In the genomic region with DNA sequence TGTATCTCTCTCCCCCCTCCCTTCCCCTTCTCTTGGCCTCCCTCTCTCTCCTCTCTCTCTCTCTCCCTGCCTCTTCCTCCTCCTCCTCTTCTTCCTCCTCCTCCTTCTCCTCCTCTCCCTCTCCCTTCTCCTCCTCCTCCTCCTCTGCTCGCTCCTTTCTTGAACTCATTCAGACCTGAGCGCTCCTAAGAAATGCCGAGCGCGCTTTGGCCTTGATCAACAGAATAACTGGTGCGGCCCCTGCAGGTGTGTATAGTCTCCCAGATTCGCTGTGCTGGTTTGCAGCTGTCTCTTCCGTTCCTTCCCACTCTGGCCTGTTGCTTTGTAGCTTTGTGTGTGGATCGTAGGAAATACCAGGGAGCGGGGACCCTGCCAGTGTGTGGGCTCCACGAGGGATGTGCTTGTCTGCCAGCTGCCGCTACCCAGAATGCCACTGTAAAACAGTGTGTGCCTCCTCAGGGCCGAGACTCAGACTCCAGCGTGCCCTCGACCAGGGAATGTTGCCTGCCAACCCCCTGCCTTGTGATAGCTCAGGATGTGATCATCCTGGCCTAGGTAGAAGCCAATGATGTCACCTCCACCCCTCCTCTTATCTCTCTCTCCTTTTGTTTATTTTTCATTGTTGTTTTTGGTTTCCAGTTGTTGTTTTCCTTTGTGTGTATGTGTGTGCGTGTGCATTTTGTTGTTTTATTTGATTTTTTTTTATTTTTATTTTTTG, we compare ENCODE assay signal across 13 mouse cellular contexts.
DNase-seq lines count a peak whose midpoint lies in the region; ATAC-seq and TF ChIP-seq lines count a peak whose summit lies in the region.
"Had no signal": no experiment of that assay in that cellular context is flagged by ENCODE, and none has a peak within 500 bp of the region (broad histone marks: within the 10 kb centered on the region; RNA-seq: fewer than 3 reads in every experiment).

No protein-coding gene starts in this region.

- 0 out of 6 replicates have a peak, but pooled peaks of 1 of the 3 experiments have one; percentile 18 for TF ChIP-seq CTCF in MEL (IDR thresholded peaks at IDR 0.05 in 2 of 3, conservative IDR thresholded peaks at IDR 0.05 in 1 of 3; ENCODE audit: control insufficient read depth in 1 of 3, insufficient read depth in 1 of 3, low read depth in 2 of 3, low read length in 3 of 3, poor library complexity in 1 of 3, severe bottlenecking in 1 of 3)

- H3K9ac ChIP-seq in hindbrain, embryonic 16.5 days (ENCODE audit: low read depth, low read length): no peak overlapping the region
- H3K9ac ChIP-seq in hindbrain, embryonic 14.5 days: no peak overlapping the region
- peak overlapping the region; percentile 80 for H3K9ac ChIP-seq in MEL (ENCODE audit: control insufficient read depth, low read depth, low read length, poor library complexity, severe bottlenecking)
- H3K9ac ChIP-seq in forebrain, embryonic 13.5 days: no peak overlapping the region
- H3K9ac ChIP-seq in midbrain, embryonic 14.5 days (replicated peaks; ENCODE audit: low read length): 0 out of 2 replicates have a peak overlapping the region, but pooled peaks have one; percentile 9
- H3K9ac ChIP-seq: heart, embryonic 15.5 days had no signal

- no peak overlapping the region for H3K4me3 ChIP-seq in hindbrain, embryonic 16.5 days (ENCODE audit: low read length)
- no peak overlapping the region for H3K4me3 ChIP-seq in hindbrain, embryonic 14.5 days (replicated peaks; ENCODE audit: low read length)
- peak overlapping the region; percentile 66 to 72 for H3K4me3 ChIP-seq in MEL (ENCODE audit: control insufficient read depth in 1 of 2, insufficient read depth in 1 of 2, low read depth in 2 of 2, low read length in 2 of 2)
- no peak overlapping the region for H3K4me3 ChIP-seq in forebrain, embryonic 13.5 days
- no peak overlapping the region for H3K4me3 ChIP-seq in midbrain, embryonic 14.5 days (replicated peaks; ENCODE audit: low read depth, low read length)
- H3K4me3 ChIP-seq: heart, embryonic 15.5 days had no signal

- ATAC-seq in hindbrain, embryonic 16.5 days: no peak
- ATAC-seq in hindbrain, embryonic 14.5 days (ENCODE audit: low FRiP score): no peak
- no peak; the same call in 1 of the 2 replicates for ATAC-seq in forebrain, embryonic 13.5 days
- peak; percentile 39; the same call in 1 of the 2 replicates for ATAC-seq in midbrain, embryonic 14.5 days (ENCODE audit: low FRiP score, low TSS enrichment)
- ATAC-seq: CD4-positive, CD25-positive, alpha-beta regulatory T cell, adult 4 months had no signal

- no peak for TF ChIP-seq RAD21 in MEL (IDR thresholded peaks at IDR 0.05; ENCODE audit: low read depth, low read length)

- peak overlapping the region; percentile 6; the same call in 1 of the 2 replicates for H3K4me2 ChIP-seq in hindbrain, embryonic 16.5 days (ENCODE audit: low read length)
- no peak overlapping the region for H3K4me2 ChIP-seq in hindbrain, embryonic 14.5 days (replicated peaks)
- no peak overlapping the region for H3K4me2 ChIP-seq in forebrain, embryonic 13.5 days
- H3K4me2 ChIP-seq in midbrain, embryonic 14.5 days (ENCODE audit: low read length): 0 out of 2 replicates have a peak overlapping the region, but pooled peaks have one; percentile 1
- H3K4me2 ChIP-seq: heart, embryonic 15.5 days had no signal

- peak; percentile 23 to 65; a peak in 3 of 4 replicates for TF ChIP-seq POLR2A in MEL (IDR thresholded peaks at IDR 0.05; ENCODE audit: control insufficient read depth in 1 of 2, insufficient read depth in 1 of 2, low read depth in 1 of 2, low read length in 2 of 2, poor library complexity in 1 of 2)

- no peak; a peak in 1 of 4 replicates for TF ChIP-seq EP300 in MEL (IDR thresholded peaks at IDR 0.05; ENCODE audit: low read depth in 1 of 2, low read length in 2 of 2)

- no peaks in the 10 kb centered on the region for H3K9me3 ChIP-seq in hindbrain, embryonic 16.5 days (ENCODE audit: control insufficient read depth, low read length)
- no peaks in the 10 kb centered on the region for H3K9me3 ChIP-seq in hindbrain, embryonic 14.5 days (ENCODE audit: control insufficient read depth, low read length)
- H3K9me3 ChIP-seq in MEL (replicated peaks; ENCODE audit: insufficient read depth, low read length): no peaks in the 10 kb centered on the region
- H3K9me3 ChIP-seq in forebrain, embryonic 13.5 days (replicated peaks): no peaks in the 10 kb centered on the region
- no peaks in the 10 kb centered on the region for H3K9me3 ChIP-seq in midbrain, embryonic 14.5 days (ENCODE audit: control insufficient read depth, low read length)
- H3K9me3 ChIP-seq: heart, embryonic 15.5 days had no signal

- DNase-seq in hindbrain, embryonic 14.5 days (ENCODE audit: low spot score): no peak
- peak; percentile 88 for DNase-seq in MEL (ENCODE audit: low read depth, low spot score)
- DNase-seq in midbrain, embryonic 14.5 days: peak; percentile 65
- no peak for DNase-seq in adrenal gland, postnatal 4 days (ENCODE audit: low spot score in 2 of 2)
- DNase-seq in cerebellum, postnatal 14 days: no peak
- DNase-seq in yolk sac, embryonic 10.5 days (ENCODE audit: low spot score): no peak
- DNase-seq: adrenal gland, adult 2 months; kidney, adult 9 months; lung, postnatal 36 days had no signal

- H3K4me1 ChIP-seq in hindbrain, embryonic 16.5 days (ENCODE audit: control insufficient read depth, insufficient read depth, low read depth, low read length): peaks cover 6% of the 10 kb centered on the region
- no peaks in the 10 kb centered on the region for H3K4me1 ChIP-seq in hindbrain, embryonic 14.5 days (replicated peaks; ENCODE audit: control insufficient read depth, insufficient read depth, low read length)
- H3K4me1 ChIP-seq in MEL (ENCODE audit: control insufficient read depth in 1 of 2, insufficient read depth in 2 of 2, low read length in 2 of 2): peaks cover 21 to 36% of the 10 kb centered on the region in 2 experiments
- peaks cover 16% of the 10 kb centered on the region for H3K4me1 ChIP-seq in forebrain, embryonic 13.5 days
- peaks cover 18% of the 10 kb centered on the region; the same call in 1 of the 2 replicates for H3K4me1 ChIP-seq in midbrain, embryonic 14.5 days (ENCODE audit: control insufficient read depth, insufficient read depth, low read length)

- H3K36me3 ChIP-seq in hindbrain, embryonic 16.5 days (ENCODE audit: control insufficient read depth, insufficient read depth, low read length): no peaks in the 10 kb centered on the region
- no peaks in the 10 kb centered on the region for H3K36me3 ChIP-seq in hindbrain, embryonic 14.5 days (replicated peaks; ENCODE audit: control insufficient read depth, insufficient read depth)
- H3K36me3 ChIP-seq in MEL (ENCODE audit: control insufficient read depth in 1 of 2, insufficient read depth in 2 of 2, low read length in 2 of 2): peaks cover 0 to 25% of the 10 kb centered on the region in 2 experiments; a peak in 2 of 4 replicates
- peaks cover 13% of the 10 kb centered on the region; the same call in 1 of the 2 replicates for H3K36me3 ChIP-seq in forebrain, embryonic 13.5 days (ENCODE audit: poor library complexity, severe bottlenecking)
- H3K36me3 ChIP-seq in midbrain, embryonic 14.5 days (ENCODE audit: control insufficient read depth, insufficient read depth, low read length): peaks cover 16% of the 10 kb centered on the region

- H3K79me2 ChIP-seq in MEL (ENCODE audit: control insufficient read depth, insufficient read depth, low read length, poor library complexity): peaks cover 12% of the 10 kb centered on the region

- WGBS in hindbrain, embryonic 16.5 days: 58% methylated on average over 16 of the region's 16 CpGs
- WGBS in hindbrain, embryonic 14.5 days: 68% methylated on average over 16 of the region's 16 CpGs
- WGBS in forebrain, embryonic 13.5 days: 70% methylated on average over 16 of the region's 16 CpGs
- WGBS in midbrain, embryonic 14.5 days: 49% methylated on average over 16 of the region's 16 CpGs

- 0 out of 2 replicates have a peak, but pooled peaks cover 3% of the 10 kb centered on the region for H3K27me3 ChIP-seq in hindbrain, embryonic 16.5 days (replicated peaks; ENCODE audit: control insufficient read depth, insufficient read depth, low read length)
- no peaks in the 10 kb centered on the region for H3K27me3 ChIP-seq in hindbrain, embryonic 14.5 days (ENCODE audit: control insufficient read depth, insufficient read depth, low read length)
- no peaks in the 10 kb centered on the region for H3K27me3 ChIP-seq in MEL (ENCODE audit: control insufficient read depth in 1 of 2, insufficient read depth in 2 of 2, low read length in 2 of 2)
- peaks cover 38% of the 10 kb centered on the region for H3K27me3 ChIP-seq in forebrain, embryonic 13.5 days
- H3K27me3 ChIP-seq in midbrain, embryonic 14.5 days (ENCODE audit: control insufficient read depth, insufficient read depth, low read length): no peaks in the 10 kb centered on the region
- H3K27me3 ChIP-seq: heart, embryonic 15.5 days had no signal

- no peak overlapping the region for H3K27ac ChIP-seq in hindbrain, embryonic 16.5 days (ENCODE audit: low read depth, low read length)
- no peak overlapping the region for H3K27ac ChIP-seq in hindbrain, embryonic 14.5 days
- peak overlapping the region; percentile 98 for H3K27ac ChIP-seq in MEL (ENCODE audit: control insufficient read depth, low read depth, low read length)
- 0 out of 2 replicates have a peak overlapping the region, but pooled peaks have one; percentile 0 for H3K27ac ChIP-seq in forebrain, embryonic 13.5 days
- H3K27ac ChIP-seq in midbrain, embryonic 14.5 days (replicated peaks; ENCODE audit: low read depth, low read length): peak overlapping the region; percentile 52
- H3K27ac ChIP-seq: heart, embryonic 15.5 days had no signal

TF ChIP-seq in MEL, 35 proteins besides CTCF, POLR2A, EP300 and RAD21 (continues in another document):
- TF ChIP-seq MAFK (IDR thresholded peaks at IDR 0.05; ENCODE audit: borderline replicate concordance, low read depth, low read length) (no peak), ETS1 (IDR thresholded peaks at IDR 0.05; ENCODE audit: low read depth, low read length) (peak; percentile 77), TBP (IDR thresholded peaks at IDR 0.05; ENCODE audit: low read depth, low read length) (peak; percentile 53; the same call in 1 of the 2 replicates), TCF12 (IDR thresholded peaks at IDR 0.05; ENCODE audit: low read depth, low read length) (peak; percentile 42; the same call in 1 of the 2 replicates), HCFC1 (IDR thresholded peaks at IDR 0.05; ENCODE audit: low read depth, low read length) (0 out of 2 replicates have a peak, but pooled peaks have one; percentile 30), NELFE (IDR thresholded peaks at IDR 0.05; ENCODE audit: low read depth, low read length) (peak; percentile 60), KAT2A (conservative IDR thresholded peaks at IDR 0.05; ENCODE audit: low read depth, low read length) (no peak), MYC (IDR thresholded peaks at IDR 0.05; ENCODE audit: low read depth, low read length) (peak; percentile 56; the same call in 1 of the 2 replicates), CHD1 (IDR thresholded peaks at IDR 0.05; ENCODE audit: low read depth, low read length) (peak; percentile 84), USF1 (IDR thresholded peaks at IDR 0.05; ENCODE audit: low read depth, low read length) (no peak), MAZ (IDR thresholded peaks at IDR 0.05; ENCODE audit: low read depth, low read length) (peak; percentile 93), SMC3 (IDR thresholded peaks at IDR 0.05; ENCODE audit: low read depth, low read length) (no peak)

Comparison
In these comparisons a context has a peak if more than half of its experiments do, and no peak if none do; other contexts are left out.
1. H3K4me2 ChIP-seq: peak in hindbrain, embryonic 16.5 days (single experiment) and midbrain, embryonic 14.5 days (single experiment); none in hindbrain, embryonic 14.5 days (single experiment) and forebrain, embryonic 13.5 days (single experiment).
2. H3K27ac ChIP-seq: peak in MEL (single experiment), forebrain, embryonic 13.5 days (single experiment) and midbrain, embryonic 14.5 days (single experiment); none in hindbrain, embryonic 16.5 days (single experiment) and hindbrain, embryonic 14.5 days (single experiment).
3. H3K4me3 ChIP-seq: peak in MEL (2 of 2); none in hindbrain, embryonic 16.5 days (single experiment), hindbrain, embryonic 14.5 days (single experiment), forebrain, embryonic 13.5 days (single experiment) and midbrain, embryonic 14.5 days (single experiment).
4. H3K9ac ChIP-seq: peak in MEL (single experiment) and midbrain, embryonic 14.5 days (single experiment); none in hindbrain, embryonic 16.5 days (single experiment), hindbrain, embryonic 14.5 days (single experiment) and forebrain, embryonic 13.5 days (single experiment).
5. DNase-seq: peak in MEL (single experiment) and midbrain, embryonic 14.5 days (single experiment); none in hindbrain, embryonic 14.5 days (single experiment), adrenal gland, postnatal 4 days (0 of 2), cerebellum, postnatal 14 days (0 of 2) and yolk sac, embryonic 10.5 days (single experiment).